Mouse (Mus musculus) telencephalon, adult 2 months (tissue): Measurements from ENCODE around the gene Mrc2.

ENCODE experiments used
- DNase-seq: peaks from one replicate; pipeline ENCODE4 v3.0.0-alpha.2; 2011; ENCODE audit warnings: low read depth, low spot score

Gene Mrc2

DNA sequence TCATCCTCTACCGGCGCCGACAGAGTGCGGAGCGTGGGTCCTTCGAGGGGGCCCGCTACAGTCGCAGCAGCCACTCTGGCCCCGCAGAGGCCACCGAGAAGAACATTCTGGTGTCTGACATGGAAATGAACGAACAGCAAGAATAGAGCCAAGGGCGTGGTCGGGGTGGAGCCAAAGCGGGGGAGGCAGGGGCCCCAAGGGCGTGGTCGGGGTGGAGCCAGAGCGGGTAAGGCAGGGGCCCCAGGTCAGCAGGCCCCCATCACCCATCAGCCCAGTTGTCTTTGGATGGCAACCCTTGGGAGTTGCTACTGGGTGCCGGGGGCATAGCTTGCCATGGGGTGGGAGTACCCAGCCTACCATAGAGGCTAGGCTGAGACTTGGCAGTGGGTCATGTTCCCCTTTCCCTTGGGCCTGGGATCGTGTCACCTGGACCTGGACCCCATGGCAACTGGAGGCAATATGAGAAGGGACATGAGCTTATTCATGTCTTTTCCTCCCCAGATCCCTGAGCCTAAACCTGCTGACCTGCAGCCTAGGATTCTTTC lies 57.4 kb downstream of the Mrc2 start:
- no peak for DNase-seq

DNA sequence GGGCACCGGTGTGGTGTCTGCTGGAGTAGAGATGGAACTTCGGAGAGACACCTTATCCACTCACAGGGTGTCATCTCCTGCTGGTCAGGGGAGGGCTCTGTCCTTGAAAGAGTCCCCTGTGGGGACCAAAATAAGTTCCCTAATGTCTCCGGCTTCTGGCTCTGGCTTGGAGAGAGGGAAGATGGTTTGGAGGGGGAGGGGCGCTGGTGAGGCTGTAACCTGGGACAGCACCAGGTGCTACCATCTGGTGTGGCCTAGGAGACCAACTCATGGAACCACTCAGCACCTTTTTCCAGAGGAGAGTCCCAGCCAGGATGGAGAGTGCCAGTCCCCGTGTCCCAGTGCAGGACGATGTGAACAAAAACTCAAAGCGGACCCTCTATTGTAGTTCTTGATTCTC lies 58.2 kb downstream of the Mrc2 start:
- DNase-seq: no peak

DNA sequence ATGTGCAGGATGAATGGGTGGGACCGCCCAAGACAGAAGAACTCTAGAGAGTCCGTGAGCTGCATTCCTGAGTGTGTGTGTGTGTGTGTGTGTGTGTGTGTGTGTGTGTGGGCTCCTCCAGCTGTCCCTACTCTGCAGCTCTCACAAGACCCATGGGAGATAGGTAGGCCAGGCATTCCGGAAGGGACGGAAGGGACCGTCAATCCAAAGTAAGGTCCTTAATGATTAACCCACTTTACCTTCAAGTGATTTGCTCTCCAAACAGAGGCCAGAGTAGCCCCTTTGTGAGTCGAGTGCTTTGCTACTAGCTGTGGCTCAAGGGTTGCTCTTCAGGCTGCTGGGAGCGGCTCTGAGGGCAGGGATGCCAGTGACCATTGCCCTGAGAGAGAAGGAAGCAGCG lies 59.7 kb downstream of the Mrc2 start:
- no peak for DNase-seq

DNA sequence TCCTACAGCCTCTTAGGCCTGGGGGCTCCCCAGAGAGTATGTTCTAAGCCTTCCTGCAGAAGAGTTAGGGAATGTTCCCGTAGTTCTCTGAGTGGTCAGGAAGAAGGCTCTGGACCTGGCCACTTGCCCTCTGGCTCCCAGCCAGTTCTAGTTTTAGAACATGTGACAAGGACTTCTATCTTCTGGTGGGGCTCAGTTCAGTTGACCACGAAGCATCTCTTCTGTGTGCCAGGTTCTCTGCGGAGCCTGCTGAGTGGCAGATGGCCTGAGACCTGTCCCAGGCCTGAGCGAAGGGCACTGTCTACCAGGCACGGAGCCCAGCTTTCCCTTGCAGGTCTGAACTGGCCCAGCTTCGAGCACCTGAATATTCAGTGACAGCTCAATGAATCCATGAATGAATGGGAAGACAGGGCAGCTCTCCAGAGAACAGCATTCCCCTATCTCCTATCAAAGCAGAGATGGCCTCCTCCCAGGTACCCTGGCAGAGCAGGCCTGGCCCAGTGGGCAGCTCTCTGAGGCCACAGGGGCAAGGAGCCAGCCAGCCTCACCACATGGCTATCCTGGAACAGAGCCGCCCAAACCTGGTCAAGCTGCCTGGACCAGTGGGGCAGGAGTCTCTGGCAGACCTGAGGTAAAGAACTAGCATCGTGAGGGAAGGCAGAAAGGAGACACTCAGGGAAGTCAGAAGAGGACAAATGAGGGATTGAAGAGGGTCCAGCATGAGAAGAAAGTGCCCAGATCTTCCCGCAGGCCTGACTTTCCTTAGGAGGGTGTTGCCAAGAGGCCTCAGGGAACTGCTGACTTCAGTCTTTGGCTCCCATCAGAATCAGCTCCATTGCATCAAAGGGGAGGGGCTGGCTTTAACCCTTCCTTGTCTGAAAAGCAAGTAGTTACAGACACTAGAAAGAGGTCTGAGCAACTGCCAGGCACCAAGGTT lies 60.8 kb downstream of the Mrc2 start:
- no peak for DNase-seq

DNA sequence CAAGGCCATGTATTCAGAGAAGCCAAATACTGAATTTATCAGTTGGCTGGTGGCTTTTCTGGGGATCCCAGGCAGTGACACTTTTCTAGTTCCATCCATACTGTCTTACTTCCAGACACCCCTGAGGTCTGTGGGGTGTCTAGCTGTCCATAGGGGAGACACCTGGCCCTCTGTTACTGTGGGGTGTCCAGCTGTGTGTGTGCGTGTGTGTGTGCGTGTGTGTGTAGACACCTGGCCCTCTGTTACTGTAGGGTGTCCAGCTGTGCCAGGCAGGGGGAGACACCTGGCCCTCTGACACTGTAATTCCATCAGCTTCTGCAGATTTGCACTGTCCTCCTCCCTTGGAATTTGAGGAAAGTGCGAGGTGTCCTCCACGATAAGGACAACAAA lies 61.4 kb downstream of the Mrc2 start:
- DNase-seq: no peak

DNA sequence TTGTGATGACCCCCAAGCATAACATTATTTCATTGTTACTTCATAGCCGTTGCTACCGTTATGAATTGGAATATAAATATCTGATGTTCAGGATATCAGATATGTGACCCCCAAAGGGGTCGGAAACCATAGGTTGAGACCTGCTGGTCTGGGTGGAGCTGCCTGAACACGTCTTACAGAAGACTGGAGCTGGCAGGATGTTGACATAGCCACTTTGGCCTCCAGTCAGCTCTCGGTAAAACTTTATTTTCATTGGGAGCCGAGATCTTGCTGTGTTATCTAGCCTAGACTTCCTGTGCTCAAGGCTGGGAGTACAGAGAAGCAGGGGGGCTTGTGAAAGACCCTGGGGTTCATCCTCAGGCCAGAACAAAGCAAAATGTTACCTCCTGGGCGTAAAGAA lies 63.9 kb downstream of the Mrc2 start:
- no peak for DNase-seq

DNA sequence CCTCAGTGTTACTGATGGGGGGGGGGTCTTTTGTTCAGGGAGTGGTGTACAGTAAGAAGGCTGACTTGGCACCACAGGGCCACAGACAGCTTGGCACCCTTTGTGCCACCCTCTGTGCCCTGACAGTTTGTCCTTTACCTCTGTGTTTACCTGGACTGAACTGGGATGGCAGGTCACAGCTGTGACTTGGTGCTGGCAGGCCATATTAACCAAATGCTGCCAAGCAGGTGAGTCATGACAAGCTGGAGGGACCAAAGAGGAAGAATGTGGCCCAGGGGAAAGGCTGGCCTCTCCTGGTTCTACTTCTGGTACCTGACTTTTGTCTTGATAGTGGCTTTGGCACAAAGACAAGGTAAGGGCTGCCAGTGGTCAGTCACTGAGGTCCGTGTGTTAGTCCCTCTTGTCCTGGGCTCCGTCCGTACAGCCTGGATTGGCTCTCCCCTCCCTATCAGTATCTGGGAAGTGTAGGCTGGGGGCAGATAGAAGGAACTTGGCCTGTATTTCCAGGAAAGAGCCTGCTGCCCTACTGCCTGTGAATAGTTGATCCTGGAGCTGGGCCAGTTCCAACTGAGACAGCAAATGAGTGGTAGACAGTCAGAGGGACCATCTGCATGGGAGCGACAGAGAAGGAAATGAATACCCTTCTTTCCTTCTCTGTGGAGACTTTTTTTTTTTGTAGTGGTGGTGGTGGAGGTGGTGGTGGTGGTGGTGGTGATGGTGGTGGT lies 69.8 kb downstream of the Mrc2 start:
- DNase-seq: no peak

DNA sequence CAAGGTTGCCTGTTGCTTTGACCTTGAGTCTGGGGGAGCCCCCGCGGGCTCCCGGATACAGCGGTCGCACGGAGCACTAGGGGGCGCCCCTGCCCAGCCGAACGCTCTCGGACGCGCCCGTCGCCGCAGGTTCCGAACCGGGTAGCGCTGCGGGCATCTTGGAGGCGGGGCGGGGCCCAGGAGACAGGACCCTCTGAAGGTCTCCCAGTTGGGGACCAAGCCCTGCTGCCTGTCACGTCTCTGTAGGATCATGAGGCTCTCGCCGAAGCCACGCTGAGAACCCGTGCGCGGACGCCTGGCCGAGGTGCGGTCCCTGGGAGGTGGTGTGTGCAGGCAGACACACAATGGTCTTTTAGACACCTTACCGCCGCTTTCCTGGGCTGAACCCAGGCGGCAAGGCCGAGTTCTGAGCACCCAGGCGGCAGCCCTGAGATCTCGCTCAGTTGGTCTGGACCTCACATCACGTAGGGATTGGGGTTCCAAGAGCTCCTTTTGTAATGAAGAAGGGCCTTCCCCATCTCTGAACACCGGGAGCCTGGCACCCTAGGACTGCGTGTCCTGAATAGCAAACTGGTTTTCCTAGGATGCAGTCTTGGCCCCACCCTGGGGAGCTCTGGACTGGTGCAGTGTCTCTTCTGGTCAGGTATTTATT lies 70.6 kb downstream of the Mrc2 start:
- peak; percentile 18 for DNase-seq

DNA sequence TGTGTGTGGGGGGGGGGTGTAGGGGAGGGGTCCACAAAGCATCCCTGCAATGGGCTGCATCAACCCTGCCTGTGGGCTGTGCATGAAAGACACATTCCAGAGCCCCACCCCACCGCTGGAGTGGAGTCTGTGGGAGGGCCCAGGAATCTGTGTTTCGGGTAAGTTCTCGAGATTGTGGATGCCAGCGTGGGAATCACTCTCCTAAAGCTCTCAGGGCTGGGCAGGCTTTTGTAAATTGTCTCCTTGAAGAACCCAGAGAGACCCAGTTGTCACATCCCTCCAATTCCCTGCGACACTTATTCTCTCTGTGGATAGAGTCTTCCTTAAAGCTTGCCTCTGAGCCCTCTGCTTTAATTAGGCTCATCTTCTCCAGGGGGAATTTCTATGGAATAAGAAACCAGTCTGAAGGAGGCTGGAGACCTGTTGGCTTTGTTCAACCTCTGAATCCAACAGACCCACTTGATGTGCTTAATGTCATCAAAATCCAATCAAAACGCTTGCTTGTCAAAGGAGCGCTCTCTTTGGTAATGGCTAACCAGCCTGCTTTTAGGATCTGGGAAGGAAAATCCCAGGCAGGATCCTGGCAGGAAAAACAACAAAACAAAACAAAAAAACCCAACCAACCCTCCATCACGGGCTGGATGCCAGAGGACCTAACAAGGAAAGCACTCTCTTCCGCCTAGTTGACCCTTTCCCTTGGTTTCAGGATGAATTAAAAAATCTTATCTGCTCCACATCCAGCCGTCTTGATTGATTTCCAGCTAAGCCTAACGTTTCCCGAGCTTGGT lies 71.3 kb downstream of the Mrc2 start:
- DNase-seq: peak; percentile 72

DNA sequence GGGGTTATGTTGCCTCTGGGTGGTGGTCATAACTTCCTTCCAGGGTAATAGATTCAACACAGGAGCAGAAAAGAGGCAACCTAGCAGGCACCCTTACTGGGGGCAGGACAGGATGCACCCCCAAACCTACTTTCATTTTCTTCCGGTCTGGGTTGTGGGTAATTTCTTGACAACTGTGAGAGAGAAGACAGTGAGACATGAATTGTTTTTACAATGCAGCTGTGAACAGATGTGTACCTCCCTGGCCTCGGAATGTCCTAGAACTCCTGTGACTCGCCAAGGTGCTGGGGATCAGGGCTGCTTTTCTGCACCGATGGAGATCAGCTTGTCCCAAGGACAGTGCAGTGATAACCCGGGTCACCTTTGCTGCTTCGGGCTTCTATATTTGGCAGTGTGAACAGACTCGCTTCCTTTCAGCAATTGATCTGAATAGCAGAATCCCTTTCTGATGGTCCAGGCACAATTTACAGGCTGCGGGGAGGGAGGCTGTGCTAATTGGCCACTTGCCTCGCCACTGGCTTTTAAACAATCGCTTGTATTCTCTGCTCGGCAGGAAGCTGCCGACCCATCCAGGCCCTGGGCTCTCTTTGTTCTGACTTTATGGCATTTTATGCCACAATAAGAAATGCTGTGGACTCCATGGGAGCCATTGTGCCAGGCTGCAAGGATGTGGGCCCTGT lies 72.1 kb downstream of the Mrc2 start:
- peak; percentile 56 for DNase-seq

DNA sequence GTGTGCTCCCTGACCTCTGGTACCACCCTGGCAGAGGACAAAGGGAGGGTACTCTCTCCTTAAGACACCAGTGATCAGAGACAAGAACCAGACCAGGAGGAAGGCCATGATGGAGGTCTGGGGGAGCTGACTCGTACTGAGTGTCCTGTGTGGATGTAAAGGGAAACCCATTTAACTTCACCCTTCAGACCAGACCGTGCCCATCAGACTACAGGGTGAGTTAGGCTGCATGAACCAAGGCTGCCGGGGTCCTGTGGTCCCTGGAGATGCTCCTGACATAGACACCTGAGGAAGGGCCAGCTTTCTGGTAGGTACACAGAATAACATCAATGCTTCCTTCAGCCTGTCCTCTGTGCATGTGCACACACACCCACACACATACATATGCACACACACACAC lies 73.2 kb downstream of the Mrc2 start:
- DNase-seq: no peak

DNA sequence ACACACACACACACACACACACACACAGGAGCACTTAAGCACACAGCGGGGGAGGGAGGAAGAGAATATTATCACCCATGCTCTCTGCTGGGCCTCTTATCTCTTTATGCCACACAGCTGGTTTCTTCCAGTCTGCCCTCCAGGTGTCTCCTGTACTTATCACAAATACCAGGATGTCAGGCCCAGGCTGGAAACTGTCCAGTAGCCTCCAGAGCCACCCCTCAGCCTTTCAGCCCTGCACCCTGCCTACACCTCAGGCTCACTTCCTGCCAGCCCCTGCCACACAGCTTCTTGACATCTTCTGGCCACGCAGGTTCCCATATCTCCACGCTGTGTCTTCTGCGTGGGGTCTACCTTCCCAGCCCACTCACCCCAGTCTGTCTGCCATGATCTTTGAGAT lies 73.6 kb downstream of the Mrc2 start:
- no peak for DNase-seq

DNA sequence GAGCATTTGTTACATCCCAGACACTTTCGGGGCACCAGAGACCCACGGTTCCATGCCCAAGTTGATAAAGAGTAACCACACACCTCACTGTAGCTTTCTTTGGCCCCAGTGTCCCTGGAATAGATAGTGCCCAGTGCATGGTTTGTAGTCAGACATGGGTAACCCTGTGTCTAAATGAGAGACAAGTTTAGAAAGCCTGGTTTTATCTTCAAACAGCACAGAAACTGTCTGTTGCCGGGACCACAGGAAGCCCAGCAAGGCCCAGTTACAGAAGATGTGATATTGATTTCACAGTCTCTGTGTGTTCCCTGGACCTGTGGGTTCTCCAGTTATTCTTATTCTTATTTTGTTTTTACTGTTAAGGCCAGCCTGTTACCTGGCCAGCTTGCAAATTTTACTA lies 74.7 kb downstream of the Mrc2 start:
- no peak for DNase-seq

DNA sequence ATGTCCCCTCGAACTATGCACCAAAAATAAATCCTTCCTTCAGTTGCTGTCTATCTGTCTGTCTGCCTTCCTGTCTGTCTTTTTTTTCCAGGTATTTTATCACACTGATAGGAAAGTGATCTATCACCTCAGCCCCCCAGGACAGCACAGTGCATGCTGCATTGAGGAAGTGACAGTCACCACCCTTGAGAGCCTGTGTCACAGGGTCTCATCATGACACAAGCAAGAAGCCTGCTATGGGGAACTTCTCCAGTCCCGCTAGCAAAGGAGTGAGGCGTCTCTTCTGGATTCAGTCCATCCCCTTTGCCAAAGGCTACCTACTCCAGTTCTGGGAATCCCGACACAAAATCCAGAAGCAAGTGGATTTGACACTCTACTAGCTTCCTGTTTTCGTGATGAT lies 76.4 kb downstream of the Mrc2 start:
- DNase-seq: no peak

DNA sequence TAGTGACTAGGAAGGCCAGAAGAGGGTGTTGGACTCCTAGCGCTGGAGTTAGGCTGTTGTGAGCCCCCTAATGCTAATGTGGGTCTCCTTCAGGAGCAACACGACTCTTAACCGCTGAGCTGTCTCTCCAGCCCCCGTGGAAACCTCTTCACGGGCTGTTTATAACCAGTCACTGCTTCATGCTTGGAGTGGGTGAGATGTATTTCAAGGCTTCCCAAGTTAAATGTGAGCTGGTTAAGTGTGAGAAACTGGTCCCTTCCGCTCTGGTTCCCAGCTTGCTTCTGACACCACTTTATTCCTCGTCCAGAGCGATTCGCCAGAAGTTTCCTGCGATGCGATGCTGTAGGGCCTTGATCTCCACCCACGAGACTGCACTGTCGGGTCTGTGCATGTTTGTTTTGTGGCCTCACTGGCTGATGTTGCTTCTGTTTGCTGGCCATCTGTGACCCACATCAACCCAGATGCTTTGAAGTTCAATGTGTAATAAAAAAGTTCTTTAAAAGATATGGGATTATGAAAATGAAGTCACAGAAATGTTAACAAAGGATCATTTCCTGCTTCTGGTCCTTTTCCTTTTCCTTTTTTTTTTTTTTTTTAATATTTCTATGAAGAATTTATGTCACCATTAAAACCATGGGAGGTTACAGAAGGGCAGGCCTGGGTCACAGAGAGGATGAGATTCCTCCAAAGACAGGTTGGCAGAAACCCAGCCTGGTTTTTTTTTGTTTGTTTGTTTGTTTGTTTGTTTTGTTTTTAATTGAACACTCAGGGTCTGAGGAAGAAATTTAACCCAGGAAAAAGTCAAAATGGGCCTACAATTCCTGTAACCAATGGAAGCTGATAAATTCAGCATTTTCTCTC lies 77.3 kb downstream of the Mrc2 start:
- peak; percentile 28 for DNase-seq

DNA sequence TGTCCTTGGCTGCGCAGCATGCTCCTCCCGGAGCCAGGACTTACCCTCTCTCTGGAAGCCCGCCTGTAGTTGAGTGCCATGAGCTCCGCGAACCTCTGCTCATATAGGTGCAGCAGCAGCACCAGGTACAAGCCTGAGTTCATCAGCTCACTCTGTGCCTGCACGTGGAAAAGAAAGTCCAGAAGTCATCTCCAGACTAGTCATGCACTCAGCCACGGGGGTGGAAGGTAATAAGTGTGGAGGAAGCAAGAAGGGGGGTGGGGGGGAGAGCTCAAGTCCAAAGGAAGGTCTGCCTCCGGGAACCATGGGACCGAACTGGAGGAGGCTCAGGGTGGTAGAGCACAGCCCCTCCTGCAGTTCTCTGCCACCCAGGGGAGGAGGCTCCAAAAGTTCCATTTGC lies 79.4 kb downstream of the Mrc2 start:
- no peak for DNase-seq

DNA sequence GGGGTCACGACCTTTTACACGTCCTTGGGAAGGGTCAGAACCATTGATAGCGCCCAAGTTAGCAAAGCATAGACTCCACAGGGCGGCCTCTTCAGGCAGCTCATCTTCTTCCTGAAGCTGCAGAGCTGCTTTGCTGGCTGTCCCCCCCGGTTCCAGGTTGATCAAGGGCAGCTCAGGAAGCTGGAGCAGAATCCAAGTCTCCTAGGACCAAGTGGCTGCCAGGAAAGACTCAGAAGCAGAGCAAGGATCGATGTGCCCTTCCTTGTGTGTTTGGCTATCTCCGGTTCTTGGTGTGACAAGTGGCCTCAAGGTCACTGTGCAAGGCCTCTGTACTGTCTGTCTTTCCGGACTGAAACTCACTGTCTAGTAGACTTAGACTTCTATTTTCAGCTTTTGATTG lies 81.4 kb downstream of the Mrc2 start:
- DNase-seq: no peak

DNA sequence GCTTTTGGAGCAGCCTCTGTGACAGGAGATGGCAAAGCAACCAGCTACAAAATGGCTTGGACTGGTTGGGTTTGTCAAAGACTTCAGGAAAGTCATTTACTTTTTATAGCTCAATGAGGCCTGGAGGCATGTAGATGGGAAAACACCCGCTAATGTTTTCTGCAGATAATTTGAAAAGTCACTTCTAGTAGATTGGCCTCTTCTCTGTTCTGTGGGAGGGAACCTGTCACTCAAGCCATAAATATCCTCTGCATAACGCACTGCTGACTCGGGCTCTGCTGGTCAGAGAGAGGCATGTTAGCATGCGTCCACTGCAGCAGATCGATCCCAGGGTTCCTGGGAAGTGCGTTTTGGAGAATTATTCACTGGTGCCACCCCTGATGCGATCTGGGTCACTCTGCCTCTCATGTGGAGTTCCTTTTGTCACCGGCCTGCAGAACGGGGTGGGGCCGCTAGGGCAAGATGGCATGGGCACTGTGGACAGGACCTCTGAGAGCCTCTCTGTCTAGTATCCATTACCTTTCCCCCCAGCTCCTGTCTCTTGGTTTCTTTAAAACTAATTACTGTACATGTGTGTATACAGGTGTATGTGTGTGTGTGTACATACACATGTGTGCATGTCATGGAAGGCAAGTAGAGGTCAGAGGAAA lies 82.2 kb downstream of the Mrc2 start:
- no peak for DNase-seq

DNA sequence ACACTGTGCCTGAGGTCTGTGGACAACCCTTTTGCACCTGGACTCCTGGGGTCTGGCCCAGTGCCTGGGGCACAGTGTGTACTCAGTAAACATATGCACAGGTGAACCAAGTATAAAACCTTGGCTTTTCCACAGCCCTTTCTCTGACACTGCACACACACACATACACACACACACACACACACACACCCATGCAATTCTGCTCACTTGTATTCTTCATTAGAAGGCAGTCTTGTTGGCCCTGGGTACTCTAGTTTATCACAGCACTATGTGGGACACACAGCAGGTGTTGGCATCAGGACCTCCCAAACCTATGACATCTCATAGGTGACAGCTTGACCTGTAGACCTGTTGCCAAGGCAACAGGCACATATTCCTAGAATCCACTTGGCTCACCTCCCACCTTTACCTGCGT lies 83.4 kb downstream of the Mrc2 start:
- no peak for DNase-seq
